Mouse (Mus musculus): ENCODE results near the gene Ctbp1. TPM values are rescaled to one million over a fixed set of nuclear protein-coding genes. Genes with fewer than 3 reads are reported as not detected.

Ctbp1 gene
- polyA plus RNA-seq, 1 experiment from 2014 or later, result 194 TPM

DNA sequence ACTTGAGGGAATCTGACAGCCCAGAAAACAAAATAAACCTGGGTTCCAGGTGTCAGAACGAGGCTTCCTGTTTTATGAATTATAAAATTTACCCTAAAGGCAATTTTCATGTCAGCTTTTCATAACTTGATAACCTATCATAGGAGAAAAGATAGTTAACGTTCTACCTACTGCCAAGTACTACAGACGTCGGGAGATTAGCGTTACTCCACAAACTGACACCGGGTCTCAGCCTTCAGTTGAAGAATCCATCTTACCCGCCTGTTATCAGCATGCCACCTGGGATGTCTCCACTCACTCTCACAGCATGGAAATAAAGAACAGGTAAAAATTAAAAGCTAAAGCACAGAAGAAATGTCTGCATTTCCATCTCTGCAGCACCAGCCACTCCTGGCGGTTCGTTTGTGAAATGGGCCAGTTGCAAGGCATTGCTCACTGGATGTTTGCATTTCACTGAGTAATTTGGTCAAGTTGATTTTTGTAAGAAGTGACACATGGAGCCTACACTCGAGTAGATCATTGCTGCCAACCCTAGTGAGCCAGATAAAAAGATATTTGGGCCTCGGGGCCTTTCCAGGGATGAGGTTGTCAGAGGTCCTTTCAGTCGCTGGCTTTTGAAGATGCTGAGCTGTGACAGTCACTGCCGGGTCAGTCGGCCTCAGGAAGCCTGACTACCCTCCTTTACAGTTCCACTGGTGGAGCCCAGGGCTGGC is 66.1 kb downstream of the Ctbp1 start:
- H3K4me1 ChIP-seq (ENCODE audit: insufficient read depth, low read depth, low read length), result no peaks in the 10 kb centered on the region
- H3K9ac ChIP-seq (replicated peaks; ENCODE audit: low read depth), result no peak overlapping the region
- TF ChIP-seq EP300 (IDR thresholded peaks at IDR 0.05) (no peak), CTCF (IDR thresholded peaks at IDR 0.05) (no peak)
- 50% methylated on average over 14 of the region's 14 CpGs for WGBS
- H3K27ac ChIP-seq (ENCODE audit: low read length), result no peak overlapping the region
- no peak for ATAC-seq
- H3K27me3 ChIP-seq (replicated peaks; ENCODE audit: insufficient read depth, low read length), result no peaks in the 10 kb centered on the region
- no peak overlapping the region for H3K4me3 ChIP-seq (ENCODE audit: low read depth, low read length)
- no peak overlapping the region for H3K4me2 ChIP-seq (replicated peaks; ENCODE audit: low read depth, low read length)
- DNase-seq (ENCODE audit: low spot score), result no peak
- no peaks in the 10 kb centered on the region for H3K9me3 ChIP-seq (ENCODE audit: low read length)
- H3K36me3 ChIP-seq (ENCODE audit: insufficient read depth, low read length), result no peaks in the 10 kb centered on the region

DNA sequence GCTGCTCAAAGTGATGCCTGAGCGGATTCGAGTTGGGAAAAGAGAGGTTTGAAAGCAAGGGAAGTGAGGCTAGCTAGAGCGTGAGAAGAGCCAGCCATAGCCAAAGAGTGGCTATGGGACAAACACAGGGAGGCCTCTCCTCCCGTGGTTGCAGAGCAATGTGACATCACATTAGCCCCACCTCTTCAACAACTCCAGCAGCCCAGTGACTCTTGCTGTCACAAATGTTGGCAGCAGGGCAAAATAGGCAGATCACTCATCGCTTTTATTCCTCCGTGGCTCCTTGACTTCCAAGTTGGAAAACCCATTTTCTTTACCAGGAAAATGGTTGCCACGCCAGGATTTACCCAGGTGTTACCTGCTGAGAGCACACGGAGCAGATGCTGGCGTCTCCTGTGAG is 67.7 kb downstream of the Ctbp1 start:
- Histone ChIP-seq H3K27me3 (replicated peaks; ENCODE audit: insufficient read depth, low read length) (peaks cover 4% of the 10 kb centered on the region; the same call in 1 of the 2 replicates), H3K27ac (ENCODE audit: low read length) (no peak overlapping the region), H3K9ac (replicated peaks; ENCODE audit: low read depth) (no peak overlapping the region), H3K4me1 (ENCODE audit: insufficient read depth, low read depth, low read length) (no peaks in the 10 kb centered on the region), H3K4me2 (replicated peaks; ENCODE audit: low read depth, low read length) (no peak overlapping the region), H3K4me3 (ENCODE audit: low read depth, low read length) (no peak overlapping the region), H3K9me3 (ENCODE audit: low read length) (no peaks in the 10 kb centered on the region), H3K36me3 (ENCODE audit: insufficient read depth, low read length) (no peaks in the 10 kb centered on the region)
- ATAC-seq (no peak), DNase-seq (ENCODE audit: low spot score) (no peak)
- WGBS, result 45% methylated on average over 9 of the region's 9 CpGs
- TF ChIP-seq EP300 (IDR thresholded peaks at IDR 0.05), result no peak

DNA sequence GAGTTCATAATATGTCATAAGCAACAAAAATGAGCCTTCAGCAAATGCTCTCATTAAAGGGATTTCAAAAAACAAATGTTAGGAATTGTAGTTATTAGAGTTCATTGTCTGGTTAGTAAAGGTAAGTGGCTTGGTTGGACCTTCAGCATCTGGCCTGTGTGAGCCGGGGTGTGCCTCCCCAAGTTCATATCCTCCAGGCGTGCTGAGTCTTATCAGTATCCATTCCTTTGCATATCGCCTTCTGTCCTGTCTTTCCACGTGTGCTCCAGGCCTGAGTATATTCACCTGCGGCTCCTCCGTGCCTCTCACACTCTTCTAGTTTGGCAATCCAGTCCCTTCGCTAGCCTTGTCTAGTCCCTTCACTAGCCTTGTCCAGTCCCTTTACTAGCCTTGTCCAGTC is 68.5 kb downstream of the Ctbp1 start:
- Histone ChIP-seq H3K9me3 (ENCODE audit: low read length) (no peaks in the 10 kb centered on the region), H3K4me1 (ENCODE audit: insufficient read depth, low read depth, low read length) (no peaks in the 10 kb centered on the region), H3K36me3 (ENCODE audit: insufficient read depth, low read length) (no peaks in the 10 kb centered on the region), H3K4me3 (ENCODE audit: low read depth, low read length) (no peak overlapping the region), H3K27me3 (replicated peaks; ENCODE audit: insufficient read depth, low read length) (peaks cover 4% of the 10 kb centered on the region; the same call in 1 of the 2 replicates), H3K9ac (replicated peaks; ENCODE audit: low read depth) (no peak overlapping the region), H3K4me2 (replicated peaks; ENCODE audit: low read depth, low read length) (no peak overlapping the region), H3K27ac (ENCODE audit: low read length) (no peak overlapping the region)
- no peak for DNase-seq (ENCODE audit: low spot score)
- WGBS, result 78% methylated on average over 7 of the region's 7 CpGs
- TF ChIP-seq EP300 (IDR thresholded peaks at IDR 0.05) (no peak), CTCF (IDR thresholded peaks at IDR 0.05) (no peak)
- ATAC-seq, result no peak

DNA sequence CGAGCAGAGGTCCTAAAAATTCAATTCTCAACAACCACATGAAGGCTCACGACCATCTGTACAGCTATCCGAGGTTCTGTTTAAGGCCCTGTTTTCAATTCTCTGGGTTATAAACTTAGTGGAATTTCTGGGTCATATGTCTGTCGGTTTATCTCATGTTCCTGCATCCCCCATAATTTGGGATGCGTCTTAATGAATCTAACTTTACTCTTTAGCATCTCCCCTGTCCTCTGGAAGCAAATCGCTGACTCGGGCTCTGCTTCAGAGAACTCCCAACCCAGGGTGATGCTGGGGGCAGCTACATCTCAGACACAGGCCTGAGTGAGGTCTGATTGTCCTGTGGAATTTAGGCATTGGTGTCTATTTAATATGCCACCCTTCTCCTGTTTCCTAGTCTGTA is 70.5 kb downstream of the Ctbp1 start:
- ATAC-seq (no peak), DNase-seq (ENCODE audit: low spot score) (no peak)
- Histone ChIP-seq H3K4me1 (ENCODE audit: insufficient read depth, low read depth, low read length) (no peaks in the 10 kb centered on the region), H3K27me3 (replicated peaks; ENCODE audit: insufficient read depth, low read length) (peaks cover 4% of the 10 kb centered on the region; the same call in 1 of the 2 replicates), H3K27ac (ENCODE audit: low read length) (no peak overlapping the region), H3K4me2 (replicated peaks; ENCODE audit: low read depth, low read length) (no peak overlapping the region), H3K36me3 (ENCODE audit: insufficient read depth, low read length) (no peaks in the 10 kb centered on the region), H3K9ac (replicated peaks; ENCODE audit: low read depth) (no peak overlapping the region), H3K4me3 (ENCODE audit: low read depth, low read length) (no peak overlapping the region), H3K9me3 (ENCODE audit: low read length) (no peaks in the 10 kb centered on the region)
- TF ChIP-seq CTCF (IDR thresholded peaks at IDR 0.05) (no peak), EP300 (IDR thresholded peaks at IDR 0.05) (no peak)
- WGBS, result 69% methylated on average over 7 of the region's 7 CpGs

DNA sequence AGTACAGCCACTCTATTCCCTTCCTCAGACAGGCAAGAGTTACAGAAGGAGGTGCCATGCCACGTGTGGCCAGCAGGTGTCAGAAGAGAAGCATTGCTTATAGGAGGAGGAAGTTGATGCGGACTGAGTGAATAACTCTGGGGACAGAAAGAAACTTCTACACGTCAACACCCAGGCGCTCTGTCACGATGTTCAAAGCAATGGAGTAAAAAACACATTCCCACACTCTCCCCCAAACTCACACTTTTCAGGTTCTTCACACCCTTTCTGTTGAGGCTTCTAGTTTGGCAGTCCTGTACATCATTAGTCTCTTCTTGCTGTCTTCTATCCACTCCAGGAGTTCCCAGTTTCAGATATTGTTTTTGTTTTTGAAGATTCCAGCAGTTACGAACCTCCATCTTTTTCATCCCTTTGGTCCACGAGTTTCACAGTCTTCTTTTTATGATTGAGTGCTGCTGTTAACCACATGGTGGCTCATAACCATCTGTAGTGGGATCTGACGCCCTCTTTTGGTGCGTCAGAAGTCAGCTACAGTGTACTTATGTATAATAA is 71.0 kb downstream of the Ctbp1 start:
- TF ChIP-seq EP300 (IDR thresholded peaks at IDR 0.05) (no peak), CTCF (IDR thresholded peaks at IDR 0.05) (peak; percentile 99)
- ATAC-seq (peak; percentile 88), DNase-seq (ENCODE audit: low spot score) (peak; percentile 95)
- no peaks in the 10 kb centered on the region for H3K4me1 ChIP-seq (ENCODE audit: insufficient read depth, low read depth, low read length)
- no peaks in the 10 kb centered on the region for H3K9me3 ChIP-seq (ENCODE audit: low read length)
- H3K27ac ChIP-seq (ENCODE audit: low read length), result no peak overlapping the region
- no peaks in the 10 kb centered on the region for H3K36me3 ChIP-seq (ENCODE audit: insufficient read depth, low read length)
- H3K4me3 ChIP-seq (ENCODE audit: low read depth, low read length), result no peak overlapping the region
- peaks cover 4% of the 10 kb centered on the region; the same call in 1 of the 2 replicates for H3K27me3 ChIP-seq (replicated peaks; ENCODE audit: insufficient read depth, low read length)
- no peak overlapping the region for H3K9ac ChIP-seq (replicated peaks; ENCODE audit: low read depth)
- peak overlapping the region; percentile 45 for H3K4me2 ChIP-seq (replicated peaks; ENCODE audit: low read depth, low read length)
- 9% methylated on average over 9 of the region's 9 CpGs for WGBS

DNA sequence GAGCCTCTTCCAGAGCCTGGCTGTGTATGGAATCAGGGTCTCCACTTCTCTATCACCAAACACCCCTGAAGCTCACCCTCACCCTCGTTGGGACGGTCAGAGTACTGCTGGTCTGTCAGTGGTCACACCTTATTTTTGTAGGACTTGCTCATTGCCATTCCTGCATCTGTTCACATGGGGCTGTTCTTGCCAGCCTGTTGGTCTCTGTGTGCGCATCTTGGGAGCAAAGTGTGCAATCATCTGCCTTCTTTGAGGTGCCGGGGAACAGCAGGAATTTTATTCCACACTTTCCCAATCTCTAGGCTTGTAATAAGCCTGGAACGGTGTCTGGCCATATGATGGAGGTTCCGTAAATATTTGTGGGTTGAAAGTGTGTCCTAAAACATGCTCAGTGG is 71.6 kb downstream of the Ctbp1 start:
- Histone ChIP-seq H3K9ac (replicated peaks; ENCODE audit: low read depth) (no peak overlapping the region), H3K27me3 (replicated peaks; ENCODE audit: insufficient read depth, low read length) (peaks cover 4% of the 10 kb centered on the region; the same call in 1 of the 2 replicates), H3K4me1 (ENCODE audit: insufficient read depth, low read depth, low read length) (no peaks in the 10 kb centered on the region), H3K36me3 (ENCODE audit: insufficient read depth, low read length) (no peaks in the 10 kb centered on the region), H3K27ac (ENCODE audit: low read length) (no peak overlapping the region), H3K4me2 (replicated peaks; ENCODE audit: low read depth, low read length) (no peak overlapping the region), H3K9me3 (ENCODE audit: low read length) (no peaks in the 10 kb centered on the region), H3K4me3 (ENCODE audit: low read depth, low read length) (no peak overlapping the region)
- TF ChIP-seq CTCF (IDR thresholded peaks at IDR 0.05), result no peak
- TF ChIP-seq EP300 (IDR thresholded peaks at IDR 0.05), result no peak
- ATAC-seq, result no peak
- WGBS, result 74% methylated on average over 6 of the region's 6 CpGs
- no peak for DNase-seq (ENCODE audit: low spot score)

All from lung, postnatal 0 days (tissue).